Mouse (Mus musculus) CD8-positive naive resting alpha-beta T cell, adult 2 months (primary cell): ENCODE data around the gene Ift140.

Experiments
- DNase-seq, 2 experiments: peaks; one replicate each; pipeline ENCODE4 v3.0.0; 2022; ENCODE audit warnings: low read depth in 2 of 2, low spot score in 2 of 2

Ift140 gene

DNA sequence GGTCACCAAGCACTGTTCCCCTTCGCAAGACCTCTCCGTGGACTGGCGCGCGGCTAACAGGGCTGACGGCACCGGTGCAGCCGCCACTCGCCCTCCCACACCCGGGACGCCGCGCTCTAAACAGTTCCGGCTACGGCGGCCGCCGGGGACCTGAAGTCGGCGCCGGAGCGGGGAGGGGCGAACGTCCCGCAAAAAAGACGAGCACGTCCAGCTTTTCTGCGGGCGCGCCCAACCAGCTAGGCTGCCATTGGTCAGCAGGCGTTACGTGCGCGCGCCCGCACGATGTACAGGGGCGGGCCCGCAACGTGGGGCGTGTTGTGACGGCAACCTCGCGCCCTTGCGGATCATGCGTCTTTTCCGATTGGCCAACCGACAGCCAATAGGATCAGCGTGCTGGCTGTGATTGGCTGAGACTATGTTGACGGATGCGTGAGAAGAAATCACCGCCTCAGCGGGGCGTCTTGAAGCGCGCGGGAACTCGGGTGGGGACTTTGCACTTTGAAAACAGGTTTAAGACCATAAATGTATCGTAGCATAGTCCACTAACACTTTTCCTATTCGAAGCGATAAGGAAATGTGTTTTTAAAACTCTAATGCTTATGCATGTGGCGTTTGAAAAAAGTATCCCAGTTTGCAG, at the start of gene Ift140, which contains the start of gene Cramp1l:
Gene Ift140, plus strand, starts transcription at position 431 of the 637 bp plus-strand sequence.
Gene Cramp1l, minus strand, starts transcription at position 134 of the 637 bp plus-strand sequence.
- DNase-seq, result peak; percentile 97 to 98

DNA sequence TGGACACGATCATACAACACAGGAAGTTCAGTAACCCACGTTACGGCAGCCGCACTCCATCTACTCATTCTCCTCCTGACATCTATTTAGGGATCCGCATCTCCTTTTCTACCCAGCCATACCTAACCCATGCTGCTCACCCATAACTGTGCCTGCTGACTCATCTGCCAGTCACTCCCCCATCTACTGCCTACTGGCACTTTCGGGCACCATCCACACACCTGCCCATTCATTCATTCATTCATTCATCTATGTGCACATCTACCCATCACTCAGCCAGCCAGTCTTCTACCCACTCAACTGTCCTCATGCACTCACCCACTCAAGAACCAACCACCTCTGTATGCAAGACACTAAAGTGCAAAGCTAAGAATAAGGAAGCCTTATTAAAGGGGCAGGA, 28.7 kb upstream of the Ift140 start:
- no peak for DNase-seq

DNA sequence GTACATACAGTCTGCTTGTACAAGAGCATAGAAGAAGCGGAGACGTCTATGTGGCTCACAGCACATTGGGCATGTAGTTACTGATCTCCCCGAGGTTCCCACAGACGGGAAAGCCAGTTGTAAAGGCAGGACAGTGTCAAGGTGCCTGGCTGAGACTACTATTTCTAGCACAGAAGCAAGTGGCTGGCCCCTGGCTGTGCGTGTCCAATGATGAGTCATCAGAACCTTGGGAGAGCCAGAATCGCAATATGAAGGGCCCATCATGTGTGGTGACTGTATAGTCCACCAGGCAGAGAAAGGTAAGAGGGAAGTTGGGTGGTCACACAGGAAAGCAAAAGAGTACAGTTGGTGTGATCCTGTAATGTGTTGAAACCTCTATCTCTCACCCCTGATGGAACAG, 21.2 kb upstream of the Ift140 start:
- no peak for DNase-seq

- DNase-seq, result no peak
Observed at GRCm38 (mm10) chr17:25005102-25005501, 10.8 kb upstream of the Ift140 start.

DNA sequence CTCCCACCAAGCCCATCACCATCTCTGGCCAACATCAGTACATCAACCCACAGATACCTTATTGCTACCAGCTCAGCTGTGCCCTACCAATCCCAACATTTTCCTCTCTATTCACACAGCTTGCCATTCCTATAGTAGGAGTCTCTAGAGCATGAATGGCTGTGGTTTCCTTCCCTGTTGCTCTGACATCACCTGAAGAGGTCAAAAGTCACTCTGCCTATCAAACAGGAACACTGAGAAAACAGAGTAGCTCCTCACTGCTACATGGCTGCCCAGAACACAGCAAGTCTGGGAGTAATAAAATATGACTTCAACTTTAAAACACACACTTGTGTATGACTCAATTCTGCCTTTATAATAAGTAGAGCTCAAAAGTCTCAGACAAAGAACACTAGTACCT, 8.4 kb upstream of the Ift140 start:
- no peak for DNase-seq

GRCm38 (mm10) chr17:25013606-25014501, 2.0 kb upstream of the Ift140 start:
- DNase-seq, result peak; percentile 15

GRCm38 (mm10) chr17:25014841-25015570, 879 bp upstream of the Ift140 start:
- DNase-seq, result peak; percentile 10 to 12

DNA sequence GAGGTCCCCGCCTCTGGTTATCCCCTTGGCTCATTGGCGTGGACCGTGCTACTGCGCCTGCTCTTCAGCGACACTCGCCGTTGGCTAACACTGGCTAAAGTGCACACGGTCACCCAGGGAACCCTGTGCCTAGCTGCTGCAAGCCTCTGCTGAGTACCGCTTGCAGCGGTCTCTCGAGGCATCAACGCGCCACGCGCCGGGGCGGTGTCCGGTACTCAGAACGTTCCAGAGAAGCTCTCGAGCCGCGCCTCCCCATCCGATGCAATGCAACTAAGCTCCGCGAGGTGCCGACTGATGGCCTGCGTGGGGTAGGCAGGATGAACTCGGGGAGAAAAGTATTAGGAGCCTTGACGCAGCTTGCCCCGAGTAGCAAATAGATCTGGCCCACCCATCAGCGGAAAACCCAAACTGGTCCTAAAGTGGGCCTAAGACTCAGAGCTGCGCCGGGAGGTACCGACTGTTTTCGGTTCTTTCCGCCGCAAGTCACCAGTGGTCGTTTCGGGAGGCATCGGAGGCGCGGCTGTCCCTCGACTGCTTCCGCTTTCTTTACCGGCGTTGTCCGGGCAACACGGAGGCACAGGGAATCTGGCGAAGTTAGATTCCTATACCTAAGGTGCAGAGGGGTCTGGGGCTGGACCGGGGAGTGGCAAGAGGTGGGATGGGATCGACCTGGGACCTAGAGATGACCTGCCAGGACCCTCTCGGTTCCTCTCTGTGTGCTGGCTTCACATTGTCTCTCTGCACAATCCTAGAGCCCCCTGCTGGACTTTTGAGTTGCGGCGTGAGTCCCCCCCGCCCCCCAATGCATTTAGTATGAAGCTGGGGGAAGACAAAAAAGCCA, 627 bp downstream of the Ift140 start:
- DNase-seq, result peak; percentile 42 to 66

DNA sequence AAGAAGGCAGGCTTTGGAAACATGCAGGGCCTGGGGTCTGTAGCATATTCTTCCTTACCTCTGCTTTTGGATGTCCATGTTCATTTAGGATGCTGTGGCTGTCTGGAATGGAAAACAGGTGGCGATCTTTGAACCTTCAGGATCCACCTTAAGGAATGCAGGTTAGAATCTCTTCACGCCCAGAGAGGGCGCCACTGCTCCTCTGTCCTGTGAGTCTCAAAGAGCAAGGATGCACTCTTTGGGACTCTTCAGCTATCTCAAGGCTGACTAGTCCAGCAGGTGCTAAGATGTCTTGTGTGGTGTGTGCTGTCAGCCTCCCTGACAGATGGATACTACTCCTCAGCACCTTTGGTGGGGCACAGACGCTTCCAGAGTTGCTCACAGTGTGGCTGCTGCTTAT, 20.3 kb downstream of the Ift140 start:
- DNase-seq, result no peak

- DNase-seq, result no peak
Observed at GRCm38 (mm10) chr17:25044879-25045278, 29.0 kb downstream of the Ift140 start.

GRCm38 (mm10) chr17:25045281-25045680, 29.4 kb downstream of the Ift140 start:
- DNase-seq, result no peak

GRCm38 (mm10) chr17:25047143-25047542, 31.3 kb downstream of the Ift140 start:
- DNase-seq, result no peak

- DNase-seq, result no peak
Observed at GRCm38 (mm10) chr17:25053274-25053673, 37.4 kb downstream of the Ift140 start.

DNA sequence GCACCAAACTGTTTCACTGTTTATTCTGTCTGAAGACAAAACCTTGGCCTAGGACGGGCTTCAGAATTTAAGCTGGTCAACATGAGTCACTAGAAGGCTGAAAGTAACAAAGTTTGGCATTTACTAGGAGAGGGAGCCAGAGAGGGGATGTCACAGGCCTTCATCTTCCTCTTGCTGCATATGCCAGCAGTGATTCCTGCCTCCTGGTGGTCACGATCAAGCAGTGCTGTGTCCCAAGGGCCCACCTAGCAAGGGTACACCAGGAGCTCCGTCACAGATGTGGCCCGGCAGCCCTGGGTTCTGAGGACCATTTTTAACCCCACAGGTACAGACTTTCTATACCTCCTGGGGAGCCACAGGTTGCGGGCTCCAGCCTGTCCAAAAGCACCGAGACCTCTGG, 41.2 kb downstream of the Ift140 start:
- DNase-seq, result no peak

DNA sequence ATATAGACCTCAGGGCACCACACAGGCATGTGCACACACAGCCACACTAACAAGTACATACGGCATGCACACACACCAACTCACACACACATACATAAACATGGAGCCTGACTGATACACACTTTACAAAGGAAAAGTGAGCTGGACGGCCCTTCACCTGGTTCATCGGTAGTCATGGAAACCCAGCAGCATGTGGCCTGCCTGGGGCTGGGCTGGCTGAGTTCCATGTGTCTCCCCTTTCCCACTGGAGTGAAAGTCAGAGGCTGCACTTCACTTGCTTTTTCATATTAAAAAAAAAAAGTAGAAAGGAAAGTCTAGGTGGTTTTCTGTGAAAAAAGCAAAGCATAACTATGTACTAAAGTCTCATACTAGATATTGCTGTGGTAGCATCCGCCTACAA, 47.4 kb downstream of the Ift140 start:
- DNase-seq, result no peak

- DNase-seq, result no peak
Observed at GRCm38 (mm10) chr17:25063872-25064271, 48.0 kb downstream of the Ift140 start.

DNA sequence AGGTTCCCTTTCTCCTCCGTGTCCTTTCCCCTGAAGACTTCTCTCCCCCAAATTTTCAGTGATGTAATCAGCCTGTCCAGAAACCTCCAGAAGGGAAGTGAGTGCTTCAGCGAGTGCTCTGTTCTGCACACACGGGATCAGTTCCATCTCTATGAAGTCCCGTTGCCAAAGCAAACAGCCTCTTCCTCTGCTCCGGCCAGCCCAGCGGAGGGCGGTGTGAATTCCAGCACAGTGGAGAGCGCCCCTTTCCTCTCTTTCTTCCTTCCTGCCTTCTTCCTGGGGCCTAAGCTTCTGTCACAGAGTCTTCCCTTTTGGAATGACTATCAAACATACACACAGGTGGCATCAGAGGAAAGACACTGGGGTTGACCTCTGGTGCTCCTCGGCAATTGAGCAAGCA, 48.5 kb downstream of the Ift140 start:
- no peak for DNase-seq

DNA sequence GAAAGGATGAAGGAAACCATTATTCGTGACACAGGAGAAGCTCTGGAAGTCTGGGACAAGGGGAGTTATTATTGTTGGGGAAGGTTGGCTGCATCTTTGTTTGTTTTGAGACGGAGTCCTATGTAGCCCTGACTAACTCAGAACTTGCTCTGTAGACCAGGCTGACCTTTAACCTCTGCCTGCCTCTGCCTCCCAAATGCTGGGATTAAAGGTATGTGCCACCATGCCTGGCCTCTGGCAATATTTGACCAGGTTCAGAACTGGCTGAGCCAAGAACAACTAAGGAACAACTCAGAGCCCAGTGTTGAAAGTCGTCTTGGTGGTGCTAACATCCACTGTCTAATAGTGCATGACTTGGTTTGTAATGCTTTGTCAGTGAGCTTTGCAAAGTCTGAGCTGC, 49.3 kb downstream of the Ift140 start:
- DNase-seq, result no peak

DNA sequence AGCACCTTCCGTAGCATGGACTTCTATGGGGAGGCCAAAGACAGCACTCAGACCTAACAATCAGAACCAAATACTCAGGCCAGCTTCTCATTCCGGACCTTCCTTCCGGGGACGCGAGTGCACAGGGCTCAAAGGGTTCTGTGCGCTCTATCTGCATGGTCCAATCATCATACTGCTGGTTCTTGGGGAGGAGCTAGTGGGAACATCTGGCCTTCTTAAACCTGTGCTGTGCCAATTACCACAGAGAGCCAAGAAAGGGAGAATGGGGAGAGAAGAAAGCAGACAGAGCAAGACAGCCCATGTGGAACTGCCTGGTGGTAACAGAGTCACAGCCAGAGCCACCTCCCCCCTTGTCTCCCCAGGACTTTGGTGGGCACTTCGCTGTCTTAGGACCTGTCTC, 50.7 kb downstream of the Ift140 start:
- DNase-seq, result no peak

DNA sequence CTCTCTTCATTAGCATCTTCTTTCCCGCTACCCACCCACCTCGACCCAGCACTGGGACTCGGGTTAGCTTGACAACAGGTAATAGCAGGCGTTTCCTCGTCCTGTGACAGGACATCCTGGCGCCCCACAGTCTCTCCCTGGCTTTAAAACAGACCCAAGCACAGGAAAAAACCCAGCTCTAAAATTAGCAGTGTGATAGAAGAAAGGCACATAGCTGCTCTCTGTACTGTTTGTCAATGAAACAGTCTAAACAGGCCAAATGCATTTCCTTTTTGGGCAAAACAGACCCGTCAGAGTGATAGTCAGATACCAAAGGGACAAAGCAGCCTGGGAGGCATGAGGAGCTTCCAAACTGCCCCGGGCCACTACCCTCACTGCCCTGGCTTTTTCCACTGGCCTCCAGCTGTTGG, 51.6 kb downstream of the Ift140 start:
- DNase-seq, result no peak

DNA sequence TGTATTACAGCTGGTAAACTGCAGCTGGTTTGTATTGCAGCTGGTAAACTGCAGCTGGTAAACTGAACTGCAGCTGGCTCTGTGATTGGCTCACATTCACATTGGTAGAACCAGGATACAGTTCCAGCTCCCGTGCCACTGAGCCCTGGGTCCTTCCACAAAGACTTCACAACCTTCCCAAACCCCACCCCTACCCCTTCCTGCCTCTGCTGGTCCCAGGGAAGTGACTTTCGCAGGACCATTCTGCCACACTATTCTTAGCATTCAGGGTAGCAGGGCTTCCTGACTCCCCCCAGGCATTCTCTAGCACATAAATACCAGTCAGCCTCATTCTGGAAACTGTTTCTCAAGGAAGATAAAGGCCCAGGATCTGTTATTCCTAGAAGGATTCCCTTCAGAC, 52.8 kb downstream of the Ift140 start:
- DNase-seq, result no peak
